Mouse (Mus musculus): ENCODE measurements around the gene Egflam. TPM values are rescaled to one million over a fixed set of nuclear protein-coding genes. Genes with fewer than 3 reads are reported as not detected.

The Egflam gene
- polyA plus RNA-seq, 1 experiment: 3.0 TPM

- TF ChIP-seq POLR2A (IDR thresholded peaks at IDR 0.05; ENCODE audit: extremely low read depth, insufficient read depth, low read length) (no peak), CTCF (IDR thresholded peaks at IDR 0.05; ENCODE audit: extremely low read depth, insufficient read depth, low read length) (no peak)
- Histone ChIP-seq H3K27ac (ENCODE audit: insufficient read depth, low read length) (no peak overlapping the region), H3K4me3 (ENCODE audit: insufficient read depth, low read length) (no peak overlapping the region), H3K4me1 (ENCODE audit: control insufficient read depth, insufficient read depth, low read length) (no peaks in the 10 kb centered on the region)
Measured at GRCm38 (mm10) chr15:7299892-7300291, 98.3 kb downstream of the Egflam start.

DNA sequence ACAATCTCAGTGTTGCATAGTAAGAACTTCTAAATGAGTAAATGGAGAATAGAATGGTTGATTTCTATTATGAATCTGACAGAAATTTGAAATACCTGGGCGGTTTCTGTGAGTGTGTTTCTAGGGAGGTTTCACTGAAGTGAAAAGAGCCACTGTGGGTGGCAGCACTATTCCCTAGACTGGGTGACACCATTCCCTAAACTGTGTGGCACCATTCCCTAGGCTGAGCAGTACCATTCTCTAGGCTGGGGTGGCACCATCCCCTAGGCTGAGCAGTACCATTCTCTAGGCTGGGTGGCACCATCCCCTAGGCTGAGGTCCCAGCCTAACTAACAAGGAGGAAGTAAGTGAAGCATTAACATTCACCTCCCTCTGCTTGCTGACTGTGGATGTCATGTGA lies 103.0 kb downstream of the Egflam start:
- Histone ChIP-seq H3K4me3 (ENCODE audit: insufficient read depth, low read length) (no peak overlapping the region), H3K4me1 (ENCODE audit: control insufficient read depth, insufficient read depth, low read length) (no peaks in the 10 kb centered on the region), H3K27ac (ENCODE audit: insufficient read depth, low read length) (no peak overlapping the region)
- no peak for TF ChIP-seq POLR2A (IDR thresholded peaks at IDR 0.05; ENCODE audit: extremely low read depth, insufficient read depth, low read length)
- TF ChIP-seq CTCF (IDR thresholded peaks at IDR 0.05; ENCODE audit: extremely low read depth, insufficient read depth, low read length): no peak

DNA sequence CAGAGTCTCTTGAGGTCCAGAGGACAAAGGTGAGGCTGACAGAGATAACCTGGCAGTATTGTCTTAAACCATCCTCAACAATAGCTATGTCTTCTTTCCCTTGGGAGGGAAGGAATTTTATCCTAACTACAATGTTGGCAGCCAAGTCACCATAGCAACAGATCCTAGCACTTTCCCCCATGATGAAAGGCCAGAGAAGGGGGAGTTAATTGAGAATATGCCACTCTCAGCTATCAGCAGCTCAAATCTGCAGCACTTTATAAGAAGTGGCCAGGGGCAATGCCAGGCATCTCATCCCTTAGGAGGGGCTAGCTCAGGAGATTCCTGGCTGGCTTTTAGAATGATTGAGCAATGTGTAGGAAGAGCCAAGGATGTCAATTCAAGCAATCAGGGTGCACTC lies 105.3 kb downstream of the Egflam start:
- Histone ChIP-seq H3K4me3 (ENCODE audit: insufficient read depth, low read length) (no peak overlapping the region), H3K4me1 (ENCODE audit: control insufficient read depth, insufficient read depth, low read length) (no peaks in the 10 kb centered on the region), H3K27ac (ENCODE audit: insufficient read depth, low read length) (no peak overlapping the region)
- TF ChIP-seq POLR2A (IDR thresholded peaks at IDR 0.05; ENCODE audit: extremely low read depth, insufficient read depth, low read length): no peak
- TF ChIP-seq CTCF (IDR thresholded peaks at IDR 0.05; ENCODE audit: extremely low read depth, insufficient read depth, low read length): no peak

DNA sequence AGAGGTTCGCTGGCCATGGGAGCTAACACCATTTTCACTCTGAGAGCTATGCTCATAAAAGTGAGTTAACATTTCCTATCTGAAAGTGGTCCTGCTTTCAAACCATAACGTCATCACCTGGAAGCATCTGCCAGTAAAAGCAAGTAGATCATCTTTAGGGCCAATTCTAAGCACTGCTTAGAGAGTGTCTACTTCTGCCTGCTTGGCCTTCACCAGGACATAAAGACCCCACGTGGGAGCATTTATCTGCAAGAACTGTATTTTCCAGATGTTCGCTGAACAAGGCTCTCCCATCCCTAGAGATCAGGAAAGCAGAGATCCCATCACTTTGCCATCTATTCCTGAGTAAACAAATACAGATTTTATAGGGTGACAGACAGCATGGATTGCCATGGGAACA lies 108.2 kb downstream of the Egflam start:
- Histone ChIP-seq H3K4me1 (ENCODE audit: control insufficient read depth, insufficient read depth, low read length) (no peaks in the 10 kb centered on the region), H3K27ac (ENCODE audit: insufficient read depth, low read length) (peak overlapping the region; percentile 3; the same call in 1 of the 2 replicates), H3K4me3 (ENCODE audit: insufficient read depth, low read length) (no peak overlapping the region)
- no peak for TF ChIP-seq POLR2A (IDR thresholded peaks at IDR 0.05; ENCODE audit: extremely low read depth, insufficient read depth, low read length)
- TF ChIP-seq CTCF (IDR thresholded peaks at IDR 0.05; ENCODE audit: extremely low read depth, insufficient read depth, low read length): no peak

DNA sequence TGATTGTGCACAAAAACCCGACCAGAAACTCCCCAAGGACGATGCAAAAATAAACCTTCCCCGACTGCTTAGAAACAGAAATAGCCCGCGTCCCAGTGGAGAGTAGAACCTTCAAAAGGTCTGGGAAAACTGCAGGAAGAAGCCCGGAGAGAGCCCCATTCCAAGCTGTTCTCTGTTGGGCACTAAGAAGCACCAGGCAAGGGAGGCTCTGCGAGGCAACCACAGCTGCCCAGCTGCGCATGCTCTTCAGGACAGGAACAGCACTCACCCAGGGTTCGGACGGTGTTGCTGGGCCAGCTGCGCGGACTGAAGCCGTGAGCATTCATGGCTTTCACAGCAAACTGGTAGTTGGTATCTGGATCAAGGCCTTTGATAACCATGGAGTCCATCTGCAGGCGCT lies 108.7 kb downstream of the Egflam start:
- H3K4me1 ChIP-seq (ENCODE audit: control insufficient read depth, insufficient read depth, low read length): no peaks in the 10 kb centered on the region
- TF ChIP-seq CTCF (IDR thresholded peaks at IDR 0.05; ENCODE audit: extremely low read depth, insufficient read depth, low read length) (no peak), POLR2A (IDR thresholded peaks at IDR 0.05; ENCODE audit: extremely low read depth, insufficient read depth, low read length) (no peak)
- no peak overlapping the region for H3K4me3 ChIP-seq (ENCODE audit: insufficient read depth, low read length)
- peak overlapping the region; percentile 3; the same call in 1 of the 2 replicates for H3K27ac ChIP-seq (ENCODE audit: insufficient read depth, low read length)

DNA sequence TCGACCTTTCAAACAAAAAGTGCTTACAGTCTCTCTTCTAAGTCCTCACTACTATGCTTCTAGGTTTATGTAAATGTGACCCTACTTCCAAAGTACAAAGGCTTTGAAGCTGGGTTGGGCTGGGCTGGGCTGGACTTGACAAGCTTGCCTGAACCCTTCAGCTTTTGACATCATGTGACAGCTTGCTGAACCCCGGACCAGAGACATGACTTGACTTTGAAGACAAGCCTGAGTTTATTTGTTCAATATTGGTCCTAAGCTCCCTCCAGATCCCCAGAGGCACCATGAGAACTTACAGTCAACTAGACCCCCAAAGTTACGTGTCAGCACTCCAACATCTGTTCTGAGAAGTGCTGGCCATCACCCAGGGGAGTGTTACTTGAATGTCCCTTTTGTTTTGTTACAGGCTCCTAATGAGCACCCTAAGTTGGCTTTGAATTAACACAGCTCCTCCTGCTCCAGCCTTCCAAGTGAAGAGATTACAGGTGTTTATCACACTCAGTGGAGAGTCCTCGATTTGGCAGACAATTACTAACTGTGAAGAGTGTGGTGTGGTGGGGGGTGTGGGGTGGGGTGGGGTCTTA lies 109.3 kb downstream of the Egflam start:
- H3K4me1 ChIP-seq (ENCODE audit: control insufficient read depth, insufficient read depth, low read length): no peaks in the 10 kb centered on the region
- H3K27ac ChIP-seq (ENCODE audit: insufficient read depth, low read length): no peak overlapping the region
- TF ChIP-seq CTCF (IDR thresholded peaks at IDR 0.05; ENCODE audit: extremely low read depth, insufficient read depth, low read length) (no peak), POLR2A (IDR thresholded peaks at IDR 0.05; ENCODE audit: extremely low read depth, insufficient read depth, low read length) (no peak)
- H3K4me3 ChIP-seq (ENCODE audit: insufficient read depth, low read length): no peak overlapping the region

GRCm38 (mm10) chr15:7287911-7288310 lies 110.3 kb downstream of the Egflam start:
- TF ChIP-seq CTCF (IDR thresholded peaks at IDR 0.05; ENCODE audit: extremely low read depth, insufficient read depth, low read length) (no peak), POLR2A (IDR thresholded peaks at IDR 0.05; ENCODE audit: extremely low read depth, insufficient read depth, low read length) (no peak)
- peak overlapping the region; percentile 16; the same call in 1 of the 2 replicates for H3K27ac ChIP-seq (ENCODE audit: insufficient read depth, low read length)
- no peak overlapping the region for H3K4me3 ChIP-seq (ENCODE audit: insufficient read depth, low read length)
- H3K4me1 ChIP-seq (ENCODE audit: control insufficient read depth, insufficient read depth, low read length): no peaks in the 10 kb centered on the region

GRCm38 (mm10) chr15:7281579-7281978 lies 116.6 kb downstream of the Egflam start:
- no peak overlapping the region for H3K27ac ChIP-seq (ENCODE audit: insufficient read depth, low read length)
- H3K4me3 ChIP-seq (ENCODE audit: insufficient read depth, low read length): no peak overlapping the region
- no peaks in the 10 kb centered on the region for H3K4me1 ChIP-seq (ENCODE audit: control insufficient read depth, insufficient read depth, low read length)
- TF ChIP-seq POLR2A (IDR thresholded peaks at IDR 0.05; ENCODE audit: extremely low read depth, insufficient read depth, low read length): no peak
- TF ChIP-seq CTCF (IDR thresholded peaks at IDR 0.05; ENCODE audit: extremely low read depth, insufficient read depth, low read length): no peak

DNA sequence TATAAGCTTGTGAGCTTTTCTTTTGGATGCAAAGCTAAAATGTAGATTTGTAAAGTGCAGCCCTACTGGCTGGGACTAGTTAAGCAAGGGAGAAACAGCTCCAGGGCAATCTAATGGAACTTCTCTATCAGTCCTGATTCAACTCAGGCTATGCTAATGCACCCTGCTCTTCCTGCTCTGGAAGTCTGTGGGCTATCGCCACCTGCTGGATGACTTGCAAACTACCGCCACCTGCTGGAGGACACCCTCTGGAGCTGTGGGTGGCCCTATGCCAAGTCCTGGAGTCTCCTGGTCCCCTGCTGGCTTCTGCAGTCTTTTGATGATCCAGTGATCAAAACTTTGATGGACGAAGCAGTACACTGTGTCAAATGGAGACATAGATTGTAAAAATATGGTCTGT lies 134.4 kb downstream of the Egflam start:
- Histone ChIP-seq H3K4me3 (ENCODE audit: insufficient read depth, low read length) (no peak overlapping the region), H3K4me1 (ENCODE audit: control insufficient read depth, insufficient read depth, low read length) (no peaks in the 10 kb centered on the region), H3K27ac (ENCODE audit: insufficient read depth, low read length) (no peak overlapping the region)
- TF ChIP-seq POLR2A (IDR thresholded peaks at IDR 0.05; ENCODE audit: extremely low read depth, insufficient read depth, low read length) (no peak), CTCF (IDR thresholded peaks at IDR 0.05; ENCODE audit: extremely low read depth, insufficient read depth, low read length) (peak; percentile 88)

DNA sequence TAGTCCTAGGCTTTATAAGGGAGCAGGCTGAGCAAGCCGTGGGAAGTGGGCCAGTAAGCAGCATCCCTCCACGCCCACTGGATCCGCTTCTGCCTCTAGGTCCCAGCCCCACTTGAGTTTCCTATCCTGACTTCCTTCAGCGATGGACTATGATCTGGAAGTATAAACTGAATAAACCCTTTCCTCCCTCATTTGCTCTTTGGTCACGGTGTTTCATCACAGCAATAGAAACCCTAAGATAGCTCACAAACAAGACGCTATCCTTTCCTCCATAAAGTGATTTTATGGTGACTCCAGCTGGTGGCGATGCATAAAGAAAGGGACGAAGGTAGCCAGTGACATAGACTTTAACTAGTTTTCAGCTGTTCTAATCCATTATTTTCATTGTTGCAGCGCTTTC lies 134.9 kb downstream of the Egflam start:
- TF ChIP-seq CTCF (IDR thresholded peaks at IDR 0.05; ENCODE audit: extremely low read depth, insufficient read depth, low read length) (no peak), POLR2A (IDR thresholded peaks at IDR 0.05; ENCODE audit: extremely low read depth, insufficient read depth, low read length) (no peak)
- H3K27ac ChIP-seq (ENCODE audit: insufficient read depth, low read length): no peak overlapping the region
- H3K4me3 ChIP-seq (ENCODE audit: insufficient read depth, low read length): no peak overlapping the region
- no peaks in the 10 kb centered on the region for H3K4me1 ChIP-seq (ENCODE audit: control insufficient read depth, insufficient read depth, low read length)

Data from cortical plate, adult 2 months (tissue).